Mouse (Mus musculus) embryonic facial prominence, embryonic 14.5 days (tissue): ENCODE data around the gene Raet1e. TPM values are rescaled to one million over a fixed set of nuclear protein-coding genes. Genes with fewer than 3 reads are reported as not detected.
"Not testable (repeated sequence)": the region's sequence is repeated elsewhere in the genome, so short reads cannot be mapped to it uniquely, and the experiment has no call there.

Experiments used
- ATAC-seq: fragments of 200-750 bp; cut with Nextera tagmentation; 2 replicates; pipeline ENCODE4 v1.8.0; 2017; ENCODE audit warnings: low read depth, moderate number of reproducible peaks, moderate TSS enrichment
- DNase-seq: peaks from one replicate; pipeline ENCODE4 v3.0.0-alpha.2; 2015; ENCODE audit warnings: low spot score
- H3K27ac ChIP-seq: fragments of 300-500 bp; sonication (generic); replicated peaks from 2 replicates; pipeline ENCODE4 v1.5.1; 2014; ENCODE audit warnings: low read depth, mild to moderate bottlenecking, low read length, moderate library complexity
- H3K27me3 ChIP-seq: fragments of 300-500 bp; sonication (generic); replicated peaks from 2 replicates; pipeline ENCODE4 v1.6.1; 2014; ENCODE audit warnings: low read length; ENCODE audit not compliant: control insufficient read depth, insufficient read depth
- H3K36me3 ChIP-seq: fragments of 300-500 bp; sonication (generic); 2 replicates; pipeline ENCODE4 v1.6.1; 2014; ENCODE audit warnings: low read length, mixed read lengths; ENCODE audit not compliant: control insufficient read depth, insufficient read depth
- H3K4me1 ChIP-seq: fragments of 300-500 bp; sonication (generic); 2 replicates; pipeline ENCODE4 v1.6.1; 2014; ENCODE audit warnings: antibody characterized with exemption, low read length; ENCODE audit not compliant: control insufficient read depth, insufficient read depth
- H3K4me2 ChIP-seq: fragments of 300-500 bp; sonication (generic); 2 replicates; pipeline ENCODE4 v1.6.1; 2014; ENCODE audit warnings: low read depth, mild to moderate bottlenecking, low read length, moderate library complexity, mixed read lengths
- H3K4me3 ChIP-seq: fragments of 300-500 bp; sonication (generic); 2 replicates; pipeline ENCODE4 v1.5.1; 2014; ENCODE audit warnings: low read depth, mild to moderate bottlenecking, low read length
- H3K9ac ChIP-seq: fragments of 300-500 bp; sonication (generic); 2 replicates; pipeline ENCODE4 v1.6.1; 2014; ENCODE audit warnings: low read depth, mild to moderate bottlenecking, low read length, moderate library complexity, mixed read lengths
- H3K9me3 ChIP-seq: fragments of 300-500 bp; sonication (generic); 2 replicates; pipeline ENCODE4 v1.6.1; 2016; ENCODE audit warnings: low read length; ENCODE audit not compliant: control insufficient read depth
- WGBS: fragments of 180-500 bp; shearing (Covaris S2); extraction: QIAGEN DNeasy Blood & Tissue Kit; methylation state at CpG from one replicate; pipeline ENCODE4 v1.1.7; 2014; 5-methylcytosine and 5-hydroxymethylcytosine counted together
- polyA plus RNA-seq: library from polyadenylated mRNA; unstranded; fragments of >200 nt; fragmentation: Nextera tagmentation; extraction: Ambion mirVana; gene quantifications from 2 replicates; pipeline ENCODE4 v1.2.1, GENCODE M21; 2014

Raet1e gene
- polyA plus RNA-seq, 1 experiment from 2014 or later: 5.4 TPM

GRCm38 (mm10) chr10:22308221-22308620 is 149.9 kb downstream of the Raet1e start:
- H3K36me3 ChIP-seq: no peaks in the 10 kb centered on the region
- 58% methylated on average over 1 of the region's 1 CpGs for WGBS
- ATAC-seq: no peak
- no peak overlapping the region for H3K27ac ChIP-seq
- H3K9me3 ChIP-seq: no peaks in the 10 kb centered on the region
- no peak for DNase-seq
- H3K27me3 ChIP-seq: no peaks in the 10 kb centered on the region
- no peak overlapping the region for H3K4me2 ChIP-seq
- H3K4me1 ChIP-seq: no peaks in the 10 kb centered on the region
- H3K9ac ChIP-seq: no peak overlapping the region
- no peak overlapping the region for H3K4me3 ChIP-seq

- H3K27ac ChIP-seq: no peak overlapping the region
- no peak overlapping the region for H3K4me3 ChIP-seq
- H3K9me3 ChIP-seq: no peaks in the 10 kb centered on the region
- H3K9ac ChIP-seq: no peak overlapping the region
- ATAC-seq (no peak), DNase-seq (no peak)
- H3K4me1 ChIP-seq: no peaks in the 10 kb centered on the region
- H3K4me2 ChIP-seq: no peak overlapping the region
- no peaks in the 10 kb centered on the region for H3K27me3 ChIP-seq
- WGBS: 88% methylated on average over 2 of the region's 2 CpGs
- H3K36me3 ChIP-seq: no peaks in the 10 kb centered on the region
Observed at GRCm38 (mm10) chr10:22322858-22323257, 164.5 kb downstream of the Raet1e start.

- ATAC-seq, H3K36me3 ChIP-seq, H3K9me3 ChIP-seq, H3K4me3 ChIP-seq, H3K9ac ChIP-seq, H3K27me3 ChIP-seq, DNase-seq, H3K4me1 ChIP-seq, H3K27ac ChIP-seq, H3K4me2 ChIP-seq: not testable (repeated sequence)
- WGBS: 77% methylated on average over 4 of the region's 4 CpGs
Observed at GRCm38 (mm10) chr10:22345721-22346120, 187.4 kb downstream of the Raet1e start.

GRCm38 (mm10) chr10:22353548-22354195 is 195.3 kb downstream of the Raet1e start:
- not testable (repeated sequence) for H3K4me1 ChIP-seq, H3K27ac ChIP-seq, H3K4me3 ChIP-seq, H3K9me3 ChIP-seq, H3K36me3 ChIP-seq, DNase-seq, H3K9ac ChIP-seq, H3K4me2 ChIP-seq, ATAC-seq, H3K27me3 ChIP-seq
- 68% methylated on average over 5 of the region's 6 CpGs for WGBS

GRCm38 (mm10) chr10:22354196-22354574 is 195.8 kb downstream of the Raet1e start:
- H3K4me3 ChIP-seq, H3K9me3 ChIP-seq, ATAC-seq, H3K27ac ChIP-seq, DNase-seq, H3K27me3 ChIP-seq, H3K4me2 ChIP-seq, H3K4me1 ChIP-seq, H3K9ac ChIP-seq, H3K36me3 ChIP-seq: not testable (repeated sequence)
- WGBS: 78% methylated on average over 2 of the region's 2 CpGs

GRCm38 (mm10) chr10:22357373-22357772 is 199.0 kb downstream of the Raet1e start:
- not testable (repeated sequence) for H3K36me3 ChIP-seq, ATAC-seq, DNase-seq, H3K4me1 ChIP-seq, H3K27me3 ChIP-seq, H3K27ac ChIP-seq, H3K9me3 ChIP-seq, H3K9ac ChIP-seq, H3K4me2 ChIP-seq, H3K4me3 ChIP-seq
- WGBS: 78% methylated on average over 1 of the region's 1 CpGs

GRCm38 (mm10) chr10:22360252-22360651 is 201.9 kb downstream of the Raet1e start, which contains the start of gene Raet1d:
Gene Raet1d (plus strand): TSS chr10:22360552.
- H3K4me1 ChIP-seq, H3K9ac ChIP-seq, H3K4me3 ChIP-seq, H3K27ac ChIP-seq, H3K36me3 ChIP-seq, H3K27me3 ChIP-seq, DNase-seq, ATAC-seq, H3K9me3 ChIP-seq: not testable (repeated sequence)
- 76% methylated on average over 3 of the region's 3 CpGs for WGBS
- H3K4me2 ChIP-seq: peak within 1 kb of the TSS; percentile 39; the same call in 1 of the 2 replicates

- not testable (repeated sequence) for DNase-seq, H3K4me2 ChIP-seq, ATAC-seq, H3K27ac ChIP-seq, H3K9me3 ChIP-seq, H3K27me3 ChIP-seq, H3K36me3 ChIP-seq, H3K9ac ChIP-seq, H3K4me1 ChIP-seq, H3K4me3 ChIP-seq
- WGBS: 80% methylated on average over 1 of the region's 2 CpGs
Observed at GRCm38 (mm10) chr10:22360957-22361356, 202.6 kb downstream of the Raet1e start.
